Mouse (Mus musculus) embryo, embryonic 10 days (tissue): ENCODE data around the gene Kalrn.

Experiments
- DNase-seq: peaks from one replicate; pipeline ENCODE4 v3.0.0-alpha.2; 2015; ENCODE audit warnings: low spot score

The Kalrn gene

GRCm38 (mm10) chr16:34035780-34036179 lies 537.6 kb downstream of the Kalrn start:
- DNase-seq, result no peak

- DNase-seq, result no peak
These were observed 539.1 kb downstream of the Kalrn start for GRCm38 (mm10) chr16:34034267-34034666.

- DNase-seq, result no peak
These were observed 541.2 kb downstream of the Kalrn start for GRCm38 (mm10) chr16:34032011-34032645.

- no peak for DNase-seq
These were observed 541.8 kb downstream of the Kalrn start for GRCm38 (mm10) chr16:34031565-34031964.

- no peak for DNase-seq
These were observed 543.0 kb downstream of the Kalrn start for GRCm38 (mm10) chr16:34030379-34030778.

- no peak for DNase-seq
These were observed 543.5 kb downstream of the Kalrn start for GRCm38 (mm10) chr16:34029790-34030189.

- no peak for DNase-seq
These were observed 556.1 kb downstream of the Kalrn start for GRCm38 (mm10) chr16:34017241-34017640.

GRCm38 (mm10) chr16:34011991-34012845 lies 561.1 kb downstream of the Kalrn start:
- DNase-seq, result no peak

GRCm38 (mm10) chr16:34009567-34009966 lies 563.8 kb downstream of the Kalrn start:
- DNase-seq, result no peak

- DNase-seq, result no peak
These were observed 567.3 kb downstream of the Kalrn start for GRCm38 (mm10) chr16:34005986-34006385.

- DNase-seq, result no peak
These were observed 569.2 kb downstream of the Kalrn start for GRCm38 (mm10) chr16:34004128-34004578.

- DNase-seq, result no peak
These were observed 569.7 kb downstream of the Kalrn start for GRCm38 (mm10) chr16:34003566-34004127.

- no peak for DNase-seq
These were observed 572.6 kb downstream of the Kalrn start for GRCm38 (mm10) chr16:34000715-34001114.

- peak; percentile 71 for DNase-seq
These were observed 573.9 kb downstream of the Kalrn start for GRCm38 (mm10) chr16:33999388-33999787.

GRCm38 (mm10) chr16:33998011-33998410 lies 575.3 kb downstream of the Kalrn start:
- no peak for DNase-seq

- DNase-seq, result peak; percentile 91
These were observed 577.3 kb downstream of the Kalrn start for GRCm38 (mm10) chr16:33996030-33996429.

- no peak for DNase-seq
These were observed 577.8 kb downstream of the Kalrn start for GRCm38 (mm10) chr16:33995496-33995895.

GRCm38 (mm10) chr16:33994321-33994720 lies 579.0 kb downstream of the Kalrn start:
- DNase-seq, result no peak

- no peak for DNase-seq
These were observed 582.6 kb downstream of the Kalrn start for GRCm38 (mm10) chr16:33990712-33991111.

GRCm38 (mm10) chr16:33989106-33989505 lies 584.2 kb downstream of the Kalrn start:
- DNase-seq, result no peak

GRCm38 (mm10) chr16:33988358-33989012 lies 584.8 kb downstream of the Kalrn start:
- peak; percentile 74 for DNase-seq

GRCm38 (mm10) chr16:33986993-33987392 lies 586.3 kb downstream of the Kalrn start:
- no peak for DNase-seq
